Mouse (Mus musculus) CH12.LX (cell line): ENCODE measurements around the gene Fam214a. TPM values are rescaled to one million over a fixed set of nuclear protein-coding genes. Genes with fewer than 3 reads are reported as not detected.

Experiments
- polyA plus RNA-seq: library from polyadenylated mRNA; unstranded; fragments of >175 nt; gene quantifications from 2 replicates; pipeline ENCODE4 v1.2.1, GENCODE M21; 2012; ENCODE audit warnings: low read depth; ENCODE audit not compliant: insufficient read length
- total RNA-seq, 2 experiments: library from RNA; depleted of rRNA; stranded (reverse); fragments of 300-350 nt in 1 of 2; fragments of >200 nt in 1 of 2; gene quantifications; 2 replicates each; pipeline ENCODE4 v1.2.3; 2012 to 2014

The Fam214a gene
- total and polyA plus RNA-seq, 3 experiments = 6.2 to 8.6 (median 7.0) TPM

Other genes starting within 250 kb of the Fam214a start
- not detected in 2 replicates for gene Onecut1, start 91.0 kb upstream of the Fam214a start, total RNA-seq (2012; rRNA removed)
- gene Onecut1, start 91.0 kb upstream of the Fam214a start, total RNA-seq (2014; rRNA removed) = not detected in 2 replicates
- not detected in 2 replicates for gene Onecut1, start 91.0 kb upstream of the Fam214a start, polyA plus RNA-seq
- 244 and 311 TPM in 2 replicates for gene Arpp19, start 84.7 kb downstream of the Fam214a start, total RNA-seq (2012; rRNA removed)
- 194 and 233 TPM in 2 replicates for gene Arpp19, start 84.7 kb downstream of the Fam214a start, total RNA-seq (2014; rRNA removed)
- gene Arpp19, start 84.7 kb downstream of the Fam214a start, polyA plus RNA-seq = 479 and 504 TPM in 2 replicates
- 66.6 and 67.8 TPM in 2 replicates for gene Myo5a, start 118.1 kb downstream of the Fam214a start, total RNA-seq (2012; rRNA removed)
- gene Myo5a, start 118.1 kb downstream of the Fam214a start, total RNA-seq (2014; rRNA removed) = 55.0 and 65.7 TPM in 2 replicates
- gene Myo5a, start 118.1 kb downstream of the Fam214a start, polyA plus RNA-seq = 94.6 and 107 TPM in 2 replicates